Mouse (Mus musculus): ENCODE measurements around the gene Erbb3.
"Not testable (repeated sequence)": the region's sequence is repeated elsewhere in the genome, so short reads cannot be mapped to it uniquely, and the experiment has no call there.

GRCm38 (mm10) chr10:128613820-128614219 is 24.4 kb upstream of the Erbb3 start:
- TF ChIP-seq CTCF, EP300 (IDR thresholded peaks at IDR 0.05): not testable (repeated sequence)

Measured in lung, postnatal 0 days (tissue).